Mouse (Mus musculus): Measurements from ENCODE around the gene Atf7. TPM values are rescaled to one million over a fixed set of nuclear protein-coding genes. Genes with fewer than 3 reads are reported as not detected.
"Not testable (repeated sequence)": the region's sequence is repeated elsewhere in the genome, so short reads cannot be mapped to it uniquely, and the experiment has no call there.

Gene Atf7
- total RNA-seq, 1 experiment from 2014 or later = 81.1 TPM

DNA sequence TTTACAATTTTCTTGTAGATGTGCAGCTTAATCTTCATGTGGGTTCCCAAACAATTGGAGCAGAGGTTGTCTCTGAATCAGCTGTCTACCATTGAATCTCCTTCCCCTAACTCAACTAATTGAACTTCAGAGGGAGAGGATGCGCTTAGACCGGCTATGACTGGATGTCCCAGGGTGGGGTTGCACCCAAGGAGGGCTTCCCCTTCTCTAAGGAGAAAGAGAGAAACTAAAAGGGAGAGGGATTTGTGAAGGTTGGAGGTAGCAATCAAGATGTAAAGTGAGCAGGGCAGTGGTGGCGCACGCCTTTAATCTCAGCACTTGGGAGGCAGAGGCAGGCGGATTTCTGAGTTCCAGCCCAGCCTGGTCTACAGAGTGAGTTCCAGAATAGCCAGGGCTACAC lies 5.8 kb downstream of the Atf7 start:
- DNase-seq = no peak

GRCm38 (mm10) chr15:102617654-102618053 lies 7.6 kb downstream of the Atf7 start:
- no peak for DNase-seq

- DNase-seq = no peak
Observed at GRCm38 (mm10) chr15:102616174-102616573, 9.1 kb downstream of the Atf7 start.

- no peak for DNase-seq
Observed at GRCm38 (mm10) chr15:102614224-102614623, 11.0 kb downstream of the Atf7 start.

DNA sequence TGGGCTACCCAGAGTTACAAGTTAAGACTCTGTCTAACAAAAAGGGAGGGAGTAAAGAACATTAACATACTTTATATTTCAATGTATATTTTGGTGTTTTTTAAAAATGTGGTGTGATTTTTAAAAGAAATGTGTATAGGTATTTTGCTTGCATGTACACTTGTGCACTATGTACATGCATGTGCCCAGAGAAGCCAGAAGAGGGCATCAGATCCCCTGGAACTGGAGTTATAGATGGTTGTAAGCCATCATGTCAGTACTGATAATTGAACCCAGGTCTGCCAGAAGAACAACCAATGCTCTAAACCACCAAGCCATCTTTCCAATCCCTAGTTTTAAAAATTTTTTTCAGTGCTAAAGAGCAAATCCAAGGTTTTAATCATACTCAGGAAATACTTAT lies 12.3 kb downstream of the Atf7 start:
- no peak for DNase-seq

GRCm38 (mm10) chr15:102608586-102608985 lies 16.7 kb downstream of the Atf7 start:
- DNase-seq = not testable (repeated sequence)

- no peak for DNase-seq
Observed at GRCm38 (mm10) chr15:102593996-102594656, 31.1 kb downstream of the Atf7 start.

DNA sequence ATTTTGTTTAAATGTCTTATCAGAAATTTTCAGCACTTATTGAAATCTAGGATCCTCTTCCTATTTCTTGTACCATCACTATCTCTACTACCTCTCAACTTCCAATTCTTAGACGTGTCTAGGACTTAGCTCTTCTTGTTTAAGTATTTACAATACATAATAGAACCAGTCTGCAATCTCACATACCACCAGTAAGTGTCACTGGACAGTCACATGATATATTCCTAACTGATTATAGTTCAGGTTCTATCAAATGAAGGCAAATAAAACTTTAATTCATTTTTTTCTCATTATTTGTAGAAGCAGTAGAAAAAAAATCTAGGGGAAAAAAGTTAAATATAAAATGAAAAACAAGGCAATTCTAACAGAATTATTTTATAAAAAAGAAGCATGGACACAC lies 32.6 kb downstream of the Atf7 start:
- no peak for DNase-seq

- no peak for DNase-seq
Observed at GRCm38 (mm10) chr15:102590567-102590966, 34.7 kb downstream of the Atf7 start.

GRCm38 (mm10) chr15:102589826-102590225 lies 35.4 kb downstream of the Atf7 start:
- no peak for DNase-seq

- DNase-seq = no peak
Observed at GRCm38 (mm10) chr15:102585501-102585900, 39.8 kb downstream of the Atf7 start.

DNA sequence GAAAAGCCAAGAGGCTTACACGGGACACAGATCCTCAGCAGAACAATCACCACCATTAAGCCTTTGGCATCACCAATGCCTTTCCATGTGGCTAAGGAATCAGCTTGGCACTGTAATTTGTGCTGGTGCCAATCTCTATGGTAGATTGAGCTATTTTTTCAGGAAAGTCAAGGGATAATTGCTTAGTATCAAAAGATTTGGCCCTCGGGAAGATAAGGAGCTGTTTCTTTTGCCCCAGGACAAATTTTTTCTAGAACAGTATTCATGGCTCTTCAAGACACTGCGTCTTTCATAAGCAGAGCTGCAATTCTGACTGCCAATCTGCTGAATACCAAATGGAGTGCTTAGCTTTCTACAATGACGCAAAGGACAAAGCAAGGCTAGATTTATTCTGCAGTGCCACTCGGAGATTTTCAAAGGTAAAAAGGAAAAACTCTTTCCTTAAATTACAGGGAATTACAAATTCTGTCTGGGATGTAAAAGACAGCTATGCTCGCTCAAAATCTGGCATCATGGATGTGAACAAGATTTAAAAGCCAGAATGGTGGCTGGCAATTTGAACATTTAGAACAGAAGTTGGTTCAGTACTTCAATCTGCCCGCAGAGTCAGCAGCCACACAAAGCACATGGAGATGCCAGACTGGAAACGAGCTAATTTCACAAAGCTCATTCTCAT lies 41.4 kb downstream of the Atf7 start:
- no peak for DNase-seq

DNA sequence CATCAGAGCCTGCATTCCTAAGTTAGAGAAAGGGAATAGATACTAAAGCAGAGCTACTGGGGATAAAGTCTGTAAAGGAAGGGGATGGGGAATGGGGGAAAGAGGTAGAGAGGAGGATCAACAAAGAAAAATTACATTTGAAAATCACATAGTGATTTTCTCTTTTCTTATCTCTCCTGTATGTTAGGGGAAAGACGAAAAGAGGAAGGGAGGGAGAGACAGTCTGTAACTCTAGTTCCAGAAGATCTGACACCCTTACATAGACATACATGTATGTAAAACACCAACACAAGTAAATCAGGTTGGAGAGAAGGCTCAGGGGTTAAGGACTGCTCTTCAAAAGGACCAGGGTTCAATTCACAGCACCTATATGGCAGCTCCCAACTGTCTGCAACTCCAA lies 44.1 kb downstream of the Atf7 start:
- no peak for DNase-seq

- DNase-seq = no peak
Observed at GRCm38 (mm10) chr15:102578351-102578750, 46.9 kb downstream of the Atf7 start.

DNA sequence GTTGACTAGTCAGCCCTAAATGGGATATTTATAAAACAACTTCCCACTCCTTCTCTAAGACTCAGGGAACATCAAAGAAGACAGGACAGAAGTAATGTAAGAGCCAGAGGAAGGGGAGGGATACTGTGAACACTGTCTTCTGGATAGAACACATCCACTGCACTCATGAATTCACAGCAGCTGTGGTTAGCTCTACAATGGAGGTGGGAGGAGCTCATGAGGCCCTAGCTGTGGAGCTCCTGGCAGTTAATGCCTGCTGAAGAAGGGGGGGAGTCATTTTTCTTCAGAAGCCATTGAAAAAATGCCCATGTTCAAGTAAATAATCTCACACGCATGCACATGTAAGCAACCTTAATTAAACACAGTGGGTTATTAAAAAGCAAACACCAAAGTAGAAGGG lies 48.3 kb downstream of the Atf7 start:
- no peak for DNase-seq

GRCm38 (mm10) chr15:102572081-102572480 lies 53.2 kb downstream of the Atf7 start:
- no peak for DNase-seq

DNA sequence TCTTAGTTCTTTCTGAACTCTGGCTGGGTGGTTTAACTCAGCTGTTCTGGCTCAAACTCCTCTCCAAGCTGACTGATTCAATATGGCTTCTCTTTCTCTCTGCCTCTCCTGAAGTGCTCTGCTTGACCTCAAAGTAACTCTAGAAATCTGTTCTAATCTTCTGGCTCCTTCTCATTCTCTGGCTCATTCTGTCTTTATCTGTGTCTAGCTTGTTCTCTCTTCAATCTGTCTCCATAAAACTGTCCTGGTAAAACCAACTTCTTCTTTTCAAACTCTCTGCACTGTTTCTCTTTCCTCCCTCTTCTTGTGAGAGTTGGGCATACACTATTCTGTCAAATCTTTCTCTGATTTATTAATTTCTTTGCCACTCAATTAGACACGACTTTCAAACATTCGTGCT lies 57.4 kb downstream of the Atf7 start:
- DNase-seq = no peak

- DNase-seq = no peak
Observed at GRCm38 (mm10) chr15:102563681-102564080, 61.6 kb downstream of the Atf7 start.

DNA sequence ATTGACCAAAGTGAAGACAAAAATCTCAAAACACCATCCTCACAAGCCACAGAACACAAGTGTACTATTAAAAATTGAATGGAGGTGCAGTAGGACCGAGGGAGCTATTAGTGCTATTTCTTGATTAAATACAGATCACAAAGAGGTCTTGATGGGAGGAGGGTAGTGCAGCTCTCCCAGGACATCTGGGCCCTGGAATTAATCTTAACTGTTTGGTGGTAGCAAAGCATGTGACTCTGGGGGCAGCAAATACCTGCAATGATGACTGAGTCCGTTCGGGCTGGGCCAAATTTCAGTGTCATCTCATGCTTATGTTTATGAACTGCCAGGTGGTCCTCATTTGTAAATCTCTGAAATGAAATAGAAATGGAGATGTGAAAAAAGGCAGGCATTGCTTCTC lies 62.2 kb downstream of the Atf7 start:
- DNase-seq = no peak

DNA sequence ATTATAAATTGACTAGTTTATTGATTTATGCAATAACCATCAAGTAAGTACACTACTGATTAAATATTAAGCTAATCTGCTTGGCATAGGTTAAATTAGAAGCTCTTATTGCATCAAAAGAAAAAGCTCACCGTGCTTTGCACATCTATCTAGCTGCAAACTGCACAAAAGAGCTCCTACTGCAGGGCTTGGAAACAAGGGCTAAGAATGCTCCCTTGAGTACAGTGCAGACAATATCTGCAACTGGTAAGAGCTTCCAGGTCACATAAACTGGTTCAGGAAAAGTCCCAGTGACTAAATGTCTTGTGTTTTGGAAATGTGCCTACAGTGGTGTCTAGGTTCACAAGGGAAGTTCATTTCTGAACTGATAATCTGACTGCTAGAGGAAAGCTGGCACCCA lies 62.8 kb downstream of the Atf7 start:
- DNase-seq = no peak

- DNase-seq = no peak
Observed at GRCm38 (mm10) chr15:102557580-102557979, 67.7 kb downstream of the Atf7 start.

- no peak for DNase-seq
Observed at GRCm38 (mm10) chr15:102555581-102555980, 69.7 kb downstream of the Atf7 start.

DNA sequence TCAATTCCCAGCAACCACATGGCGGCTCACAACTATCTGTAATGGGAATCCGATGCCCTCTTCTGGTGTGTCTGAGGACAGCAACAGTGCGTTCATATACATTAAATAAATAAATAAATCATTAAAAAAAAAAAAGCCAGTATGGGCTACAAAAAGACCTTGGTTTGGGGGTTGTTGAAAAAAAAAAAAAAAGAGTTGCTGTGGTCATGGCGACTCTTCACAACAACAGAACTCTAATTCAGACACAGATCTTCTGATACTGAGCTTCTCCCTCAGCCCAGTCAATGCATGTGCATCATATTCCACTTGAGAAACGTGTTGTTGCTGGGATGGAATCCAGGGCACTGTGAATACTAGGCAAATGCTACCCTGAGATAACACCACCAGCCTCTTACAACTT lies 72.7 kb downstream of the Atf7 start:
- no peak for DNase-seq

- no peak for DNase-seq
Observed at GRCm38 (mm10) chr15:102547478-102547877, 77.8 kb downstream of the Atf7 start.

Measured in adrenal gland, postnatal 25 days (tissue).